Mouse (Mus musculus): ENCODE measurements around the gene Clp1.

The Clp1 gene

DNA sequence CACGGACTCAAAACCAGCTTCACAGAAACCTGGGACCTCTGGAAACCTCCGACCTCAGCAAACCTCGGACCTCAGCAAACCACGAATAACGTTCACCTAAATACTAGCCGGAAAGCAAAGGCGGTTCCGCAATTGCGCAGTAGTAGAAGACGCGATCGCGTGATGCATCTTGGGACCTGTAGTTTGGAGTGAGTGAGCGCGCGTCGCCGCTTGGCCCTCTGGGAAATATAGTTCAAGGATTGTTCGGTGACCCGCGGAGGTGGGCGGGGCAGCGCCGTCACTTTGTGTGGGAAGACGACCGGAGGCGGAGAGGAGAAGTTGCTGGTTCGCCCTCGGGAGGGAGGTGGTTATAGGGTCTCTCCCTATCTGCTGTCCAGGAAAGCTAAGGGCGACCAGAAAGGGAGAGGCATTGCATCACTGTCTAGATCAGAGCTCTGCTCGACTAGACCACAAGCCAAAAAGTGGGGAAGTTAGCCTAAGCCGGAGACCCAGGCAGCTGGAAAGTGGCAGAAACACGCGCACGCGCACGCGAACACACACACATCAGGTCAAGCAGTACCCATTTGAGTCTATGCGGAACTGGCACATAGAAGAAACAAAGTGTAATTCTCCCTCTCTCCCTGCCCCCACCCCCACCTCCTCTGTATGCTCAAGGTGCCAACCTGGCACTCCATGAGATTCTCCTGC is at the start of gene Clp1:
Gene Clp1 (minus strand): TSS at position 179 of the 687 bp plus-strand sequence.
- peak; percentile 98 for DNase-seq

DNA sequence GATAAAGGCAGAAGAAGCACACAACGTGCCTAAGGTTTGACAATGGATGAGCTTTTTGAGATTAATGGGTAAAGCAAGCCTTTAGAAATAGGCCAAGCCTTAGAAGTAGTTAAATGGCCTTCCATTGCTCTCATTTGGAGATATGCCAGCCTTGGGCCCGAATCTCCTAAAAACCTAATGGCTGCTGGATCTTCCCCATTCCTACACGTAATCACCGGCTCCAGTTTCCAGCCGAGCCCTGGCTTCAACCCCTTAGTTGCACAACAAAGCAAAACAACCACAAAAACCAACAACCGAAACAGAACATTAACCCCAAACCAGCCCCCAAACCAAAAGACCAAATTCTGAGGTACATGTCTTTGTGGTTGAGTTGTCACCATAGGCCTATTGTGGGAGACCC is 48.5 kb upstream of the Clp1 start:
- DNase-seq: no peak

DNA sequence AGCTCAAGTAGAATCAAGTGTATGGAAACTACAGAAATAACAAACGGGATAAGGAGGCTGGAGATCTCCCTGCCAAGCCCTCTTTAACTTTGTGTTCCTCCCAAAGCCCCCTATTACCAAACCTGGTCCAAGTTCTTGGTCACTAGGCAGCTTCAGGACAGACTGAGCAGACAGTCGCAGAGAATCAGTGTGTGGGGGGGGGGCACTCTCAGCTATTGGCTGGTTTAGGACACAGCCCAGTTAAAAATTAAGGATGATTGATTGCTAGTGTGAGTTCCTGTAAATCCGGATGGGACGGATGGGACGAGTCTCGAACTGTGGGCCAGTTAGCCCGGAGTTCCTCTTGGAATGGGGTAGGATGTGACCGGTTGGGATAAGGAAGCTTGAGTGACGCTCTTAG is 48.1 kb upstream of the Clp1 start, which contains the start of gene Serping1:
Gene Serping1 (minus strand): TSS at position 204 of the 400 bp plus-strand sequence.
- no peak for DNase-seq

- DNase-seq: peak; percentile 52
Measured at GRCm38 (mm10) chr2:84774751-84775150, 47.6 kb upstream of the Clp1 start.

DNA sequence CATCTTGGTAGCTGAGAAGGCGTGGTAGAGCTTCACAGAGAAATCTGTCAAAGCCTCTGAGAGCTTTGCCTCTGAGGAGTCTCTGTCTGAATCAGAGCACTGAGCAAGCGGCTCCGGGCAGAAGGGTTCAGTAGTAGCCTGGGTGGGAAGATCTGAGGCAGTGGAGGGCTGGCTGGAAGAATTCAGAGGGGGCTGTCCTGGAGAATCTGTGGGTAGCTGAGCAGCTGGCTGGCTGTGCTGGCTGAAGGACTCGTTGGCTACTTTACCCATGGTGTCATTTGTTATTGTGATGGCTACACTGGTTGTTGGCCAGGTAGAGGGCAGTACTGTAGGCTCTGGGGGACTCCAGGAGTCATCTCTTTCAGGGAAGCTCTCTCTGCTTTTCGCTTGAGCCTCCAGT is 46.0 kb upstream of the Clp1 start:
- DNase-seq: no peak

GRCm38 (mm10) chr2:84772454-84772853 is 45.3 kb upstream of the Clp1 start:
- DNase-seq: no peak

DNA sequence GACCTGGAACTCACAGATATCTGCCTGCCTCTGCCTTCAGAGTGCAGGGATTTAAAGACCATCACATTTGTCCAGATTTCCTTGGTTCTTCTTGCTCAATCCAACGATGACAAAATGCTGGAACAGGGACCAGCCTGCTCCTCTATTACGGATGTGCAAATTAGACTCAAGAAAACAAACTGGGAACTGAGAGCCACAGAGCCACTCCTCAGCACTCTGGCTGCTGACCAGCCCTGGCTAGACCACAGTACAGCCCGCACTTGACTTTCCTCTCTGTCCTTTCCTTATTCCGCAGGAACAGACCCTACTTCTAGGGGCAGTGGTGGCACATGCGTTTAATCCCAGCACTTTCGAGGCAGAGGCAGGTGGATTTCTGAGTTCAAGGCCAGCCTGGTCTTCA is 43.4 kb upstream of the Clp1 start:
- no peak for DNase-seq

DNA sequence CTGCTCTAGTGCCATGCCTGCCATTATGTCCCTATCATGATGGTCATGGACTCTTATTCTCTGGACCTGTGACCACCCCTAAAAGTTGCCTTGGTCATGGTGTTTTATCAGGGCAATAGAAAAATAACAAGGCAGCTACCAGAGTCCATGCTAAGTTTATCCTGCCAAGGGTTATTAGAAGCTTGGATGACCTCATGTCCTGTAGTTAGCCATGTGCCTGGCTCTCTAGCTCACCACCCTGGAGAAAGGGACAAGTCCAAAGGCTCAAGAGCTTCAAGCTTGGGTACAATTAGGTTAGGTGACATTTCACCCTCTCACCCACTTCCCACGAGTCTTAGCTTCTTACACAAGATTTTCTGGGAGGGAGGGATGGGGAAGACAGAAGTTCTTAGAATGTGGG is 35.7 kb upstream of the Clp1 start:
- no peak for DNase-seq

DNA sequence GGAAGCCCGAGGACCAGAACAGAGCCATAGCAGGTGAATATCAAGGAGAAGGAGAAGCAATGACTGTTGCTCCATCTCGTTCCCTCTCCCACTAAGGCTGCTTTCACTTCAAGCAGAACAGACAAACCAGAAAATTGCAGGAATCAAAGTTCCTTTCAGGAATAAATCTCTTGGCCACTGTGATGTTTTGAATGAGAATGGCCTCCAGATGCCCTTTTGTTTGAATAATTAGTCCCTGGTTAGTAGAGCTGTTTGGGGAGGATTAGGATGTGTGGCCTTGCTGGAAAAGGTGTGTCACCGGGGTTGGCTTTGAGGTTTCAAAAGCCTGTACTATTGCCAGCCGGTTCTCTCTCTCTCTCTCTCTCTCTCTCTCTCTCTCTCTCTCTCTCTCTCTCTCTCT is 35.1 kb upstream of the Clp1 start:
- no peak for DNase-seq

GRCm38 (mm10) chr2:84761840-84762239 is 34.7 kb upstream of the Clp1 start:
- no peak for DNase-seq

DNA sequence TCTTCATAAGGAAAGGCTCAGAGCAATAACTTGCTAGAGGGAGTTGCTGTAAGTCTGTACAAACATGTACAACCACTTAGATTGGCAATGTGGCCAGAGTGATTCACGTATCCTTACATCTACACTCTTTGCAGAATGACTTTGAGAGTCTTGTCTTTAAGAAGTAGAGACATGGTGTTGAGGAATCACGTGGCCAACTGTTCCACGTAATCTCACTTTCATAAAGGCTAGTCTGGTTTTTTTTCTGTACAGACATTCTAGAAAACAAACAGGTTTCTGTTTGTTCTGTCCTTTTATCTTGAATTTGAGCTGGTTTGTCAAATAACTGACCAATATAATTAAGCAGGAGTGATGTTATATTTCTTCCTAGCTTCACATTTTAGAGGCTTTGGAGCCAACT is 34.2 kb upstream of the Clp1 start:
- no peak for DNase-seq

DNA sequence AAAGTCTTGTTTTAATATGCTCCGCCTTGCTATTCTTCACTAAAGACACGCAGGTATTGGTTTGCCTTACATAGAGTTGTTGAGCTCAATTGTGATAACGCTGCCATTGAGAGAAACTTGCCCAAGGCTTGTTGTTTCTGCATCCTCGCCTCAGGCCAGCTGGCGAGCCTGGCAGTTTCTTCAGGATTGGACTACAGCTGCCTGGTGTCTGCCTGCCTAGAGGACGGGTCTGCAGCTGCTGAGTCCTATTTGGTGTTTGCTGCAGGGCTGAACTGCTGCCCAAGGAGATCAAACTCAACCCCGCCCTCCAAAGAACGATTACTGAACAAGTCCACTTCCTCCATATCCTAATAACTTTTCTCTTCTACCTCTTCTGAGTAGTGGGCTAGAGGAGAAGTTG is 33.6 kb upstream of the Clp1 start:
- DNase-seq: no peak

DNA sequence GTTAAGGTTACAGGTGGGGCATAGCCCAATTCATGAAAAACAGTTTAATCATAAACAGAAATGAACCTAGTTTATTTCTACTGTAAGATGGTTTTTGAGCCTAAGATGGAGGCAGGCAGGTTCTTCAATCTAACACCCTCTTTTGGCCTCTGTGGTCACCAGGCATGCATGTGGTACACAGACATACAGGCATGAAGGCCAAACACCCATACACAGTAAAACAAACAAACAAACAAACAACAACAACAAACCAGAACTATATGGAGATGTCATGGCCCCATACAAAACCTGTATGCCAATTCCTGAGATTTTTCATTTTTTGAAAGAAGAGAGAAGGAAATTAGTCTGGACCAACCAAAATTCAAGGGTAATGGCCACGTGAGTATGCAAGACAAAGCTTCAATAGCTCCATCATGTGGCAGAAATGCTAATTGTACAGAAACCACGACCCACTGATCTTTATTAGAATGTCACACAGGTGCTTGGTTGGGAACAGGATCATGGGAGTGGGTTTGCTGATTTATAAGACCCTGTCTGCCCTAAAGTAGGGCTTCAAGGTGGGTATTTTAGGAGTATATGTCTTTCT is 31.5 kb upstream of the Clp1 start:
- peak; percentile 43 for DNase-seq

- no peak for DNase-seq
Measured at GRCm38 (mm10) chr2:84757026-84757682, 30.0 kb upstream of the Clp1 start.

DNA sequence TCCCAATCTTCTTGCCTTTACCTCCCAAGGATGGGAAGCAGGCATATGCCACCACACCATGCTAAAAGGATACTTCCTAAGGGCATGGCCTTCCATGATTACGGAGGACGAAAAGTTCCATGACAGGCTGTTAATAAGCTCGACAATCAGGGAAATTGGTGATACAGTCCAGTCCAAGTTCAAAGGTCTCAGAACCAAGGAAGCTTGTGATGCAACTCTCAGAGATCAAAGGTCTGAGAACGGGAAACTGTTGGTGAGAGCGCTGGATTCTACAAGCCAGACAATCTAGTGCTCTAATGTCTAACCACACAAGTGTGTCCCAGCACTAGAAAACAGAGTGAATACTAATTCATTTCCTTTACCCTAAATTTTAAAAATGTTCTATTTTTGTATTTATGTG is 29.1 kb upstream of the Clp1 start:
- peak; percentile 76 for DNase-seq

- no peak for DNase-seq
Measured at GRCm38 (mm10) chr2:84750115-84750514, 23.0 kb upstream of the Clp1 start.

DNA sequence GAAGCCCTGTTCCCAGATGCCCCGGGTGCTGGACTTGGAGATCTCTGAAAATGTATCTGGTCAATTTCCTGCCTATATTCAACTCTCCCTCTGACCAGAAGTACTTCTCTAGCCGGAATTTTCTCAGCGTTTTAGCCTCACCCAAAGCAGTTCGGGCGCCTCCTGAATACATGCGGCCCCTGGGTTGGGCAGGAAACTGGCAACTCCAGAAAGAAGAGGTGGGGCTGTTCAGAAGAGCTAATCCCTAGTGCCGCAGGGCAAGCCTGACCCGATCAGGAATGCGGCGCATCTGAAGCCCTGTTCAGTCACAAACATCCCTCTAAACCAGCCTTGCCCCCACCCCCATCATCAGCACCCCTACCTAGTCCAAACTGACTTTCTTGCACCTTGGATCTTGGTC is 17.0 kb upstream of the Clp1 start:
- no peak for DNase-seq

- DNase-seq: peak; percentile 86
Measured at GRCm38 (mm10) chr2:84743561-84743960, 16.4 kb upstream of the Clp1 start, which contains the start of gene Gm19426. Gene Gm19426, minus strand, starts transcription at chr2:84743655.

DNA sequence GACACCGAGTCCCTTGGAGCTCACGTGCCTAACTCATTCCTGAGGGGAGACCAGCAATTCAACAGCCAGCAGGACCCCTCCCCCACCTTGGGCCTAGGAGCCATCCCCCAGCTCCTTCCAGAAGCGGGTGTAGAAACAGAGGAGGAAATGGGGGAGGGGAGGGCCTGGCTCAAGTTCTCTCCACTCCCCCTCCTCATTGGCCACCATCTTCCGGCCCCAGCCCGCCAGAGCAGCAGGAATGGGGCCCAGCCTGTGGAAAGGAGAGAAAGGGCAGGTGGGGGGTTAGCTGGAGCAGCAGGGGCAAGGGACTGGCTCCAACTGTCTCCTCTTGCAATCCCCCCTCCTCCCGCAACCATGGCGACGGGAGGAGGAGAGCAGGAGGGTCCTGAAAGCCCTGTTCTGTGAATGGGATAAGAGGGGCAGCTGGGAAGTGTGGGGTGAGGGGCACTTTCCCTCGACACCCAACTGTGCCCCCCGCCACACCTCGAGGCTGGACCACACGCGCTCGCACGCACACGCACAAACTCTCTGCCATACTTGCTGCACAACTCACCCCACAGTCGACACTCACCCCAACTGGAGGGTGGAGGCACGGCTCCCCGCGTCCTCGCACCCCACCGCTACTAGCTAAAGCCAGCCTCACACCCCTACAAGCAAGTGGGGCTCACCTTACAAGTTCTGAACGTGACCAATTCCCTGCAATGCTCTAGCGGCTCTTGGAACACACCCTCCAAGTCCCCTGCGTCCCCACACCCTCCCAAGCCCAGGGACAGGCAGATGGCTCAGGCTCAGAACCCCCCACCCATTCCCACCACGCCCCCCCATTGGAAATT is 15.5 kb upstream of the Clp1 start:
- no peak for DNase-seq

DNA sequence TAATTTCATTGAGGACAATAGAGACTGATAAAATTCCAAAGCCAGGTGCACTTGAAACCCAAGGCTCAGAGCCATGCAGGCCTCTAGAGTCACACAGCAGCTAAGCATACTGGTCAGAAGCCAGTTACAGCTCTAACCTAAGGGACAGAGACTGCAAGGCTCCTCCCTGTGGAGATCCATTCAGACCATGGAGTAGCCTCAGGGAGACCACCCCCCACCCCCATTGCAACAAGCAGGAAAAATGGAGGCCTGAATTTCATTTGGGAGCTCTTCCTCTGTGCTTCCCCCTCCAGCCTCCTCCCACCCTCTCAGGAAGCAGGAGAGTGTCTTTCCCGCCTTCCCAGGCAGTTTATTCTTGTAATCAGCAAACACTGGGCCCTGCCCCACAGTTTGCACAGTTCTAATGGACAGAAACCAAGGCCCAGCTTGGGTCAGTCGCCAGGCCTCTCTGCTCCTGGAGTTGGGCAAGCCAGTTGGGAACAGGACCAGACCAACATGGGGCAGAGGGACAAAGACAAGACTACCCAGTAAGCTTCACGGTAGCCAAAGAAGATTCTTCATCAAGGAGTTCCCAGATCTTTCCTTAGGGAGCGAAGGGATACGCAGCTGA is 14.8 kb upstream of the Clp1 start:
- DNase-seq: no peak

DNA sequence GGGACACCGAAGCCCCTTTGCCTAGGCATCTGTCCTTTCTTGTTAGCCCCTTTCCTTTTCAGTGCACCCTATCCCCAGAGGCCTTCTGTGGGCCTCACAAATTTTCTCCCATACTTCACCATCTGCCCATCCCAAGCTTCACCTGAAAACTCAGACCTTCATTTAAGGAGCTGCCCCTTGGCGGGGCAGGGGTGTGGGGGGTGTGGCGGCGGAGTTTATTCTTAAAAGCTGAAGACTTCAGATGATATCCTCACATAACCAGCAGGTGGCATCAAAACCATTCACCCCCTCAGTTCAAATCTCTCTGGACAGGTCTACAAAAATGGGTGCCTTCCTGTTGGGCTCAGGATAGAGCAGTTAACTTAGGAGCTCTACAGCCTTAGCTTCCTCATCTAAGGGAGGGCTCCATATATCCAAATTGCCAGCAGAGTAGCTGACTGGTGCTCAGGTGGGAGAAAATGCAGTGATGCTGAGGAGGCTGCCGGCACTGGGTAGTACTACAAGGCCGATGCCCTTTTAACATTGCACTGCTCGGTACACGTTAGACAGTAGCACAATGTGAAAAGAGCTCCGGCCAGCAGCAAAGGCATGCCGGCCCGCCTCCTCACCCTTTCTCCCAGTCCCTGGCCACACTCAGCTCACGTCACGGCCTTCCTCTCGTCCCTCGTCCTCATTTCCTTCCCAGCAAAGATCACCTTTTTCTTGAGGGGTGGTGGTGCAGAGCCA is 13.6 kb upstream of the Clp1 start:
- DNase-seq: no peak

DNA sequence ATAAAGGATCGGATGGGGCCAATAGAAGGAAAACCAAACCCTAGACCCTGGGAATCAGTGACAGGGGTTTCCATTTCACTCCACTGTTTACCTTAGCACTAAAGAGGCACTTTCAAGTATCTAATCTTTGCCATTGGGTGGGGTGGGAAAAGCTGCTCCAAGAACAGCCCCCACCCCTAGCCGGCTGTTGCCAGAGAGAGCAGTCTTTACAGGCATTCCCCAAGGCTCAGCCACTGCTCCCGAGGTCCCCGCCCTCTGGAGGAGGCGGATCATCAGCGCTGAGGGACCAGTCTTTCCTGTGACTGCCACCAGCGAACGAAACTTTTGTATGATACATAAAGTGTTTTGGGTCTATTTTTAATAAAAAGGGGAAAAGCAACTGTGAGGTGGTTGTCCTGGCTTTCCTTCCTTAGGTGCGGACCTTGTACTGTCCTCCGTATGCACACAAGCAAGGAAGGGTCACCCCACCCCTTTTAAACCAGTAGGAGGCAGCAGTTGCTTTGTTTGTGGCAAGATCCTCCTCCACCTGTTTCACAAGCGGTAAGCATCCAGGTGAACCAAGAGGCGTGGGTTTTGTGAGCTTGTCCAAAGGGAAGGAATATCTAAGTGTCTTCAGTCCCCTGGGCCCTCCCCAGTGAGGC is 11.2 kb upstream of the Clp1 start:
- peak; percentile 66 for DNase-seq

All from kidney, adult 11 months (tissue).